Mouse (Mus musculus): ENCODE results near the gene Hist1h4d. TPM values are rescaled to one million over a fixed set of nuclear protein-coding genes. Genes with fewer than 3 reads are reported as not detected.
A peak's percentile ranks its signal among the peaks of the same experiment; 100 is the strongest.
"Not testable (repeated sequence)": the region's sequence is repeated elsewhere in the genome, so short reads cannot be mapped to it uniquely, and the experiment has no call there.

Gene Hist1h4d
- total and polyA plus RNA-seq, 3 experiments, result 11.7 to 1,889 TPM; not detected in 1

- DNase-seq (ENCODE audit: low read depth, low spot score), result peak; percentile 95
- Histone ChIP-seq H3K4me3 (ENCODE audit: control insufficient read depth in 1 of 2, insufficient read depth in 1 of 2, low read depth in 2 of 2, low read length in 2 of 2) (peak within 1 kb of the TSS; percentile 14 to 47), H3K4me1 (ENCODE audit: control insufficient read depth in 1 of 2, insufficient read depth in 2 of 2, low read length in 2 of 2) (peaks cover 0 to 2% of the 10 kb centered on the region in 2 experiments; a peak in 1 of 4 replicates), H3K9ac (ENCODE audit: control insufficient read depth, low read depth, low read length, poor library complexity, severe bottlenecking) (peak within 1 kb of the TSS; percentile 77), H3K79me2 (ENCODE audit: control insufficient read depth, insufficient read depth, low read length, poor library complexity) (peaks cover 6% of the 10 kb centered on the region; the same call in 1 of the 2 replicates), H3K36me3 (ENCODE audit: control insufficient read depth in 1 of 2, insufficient read depth in 2 of 2, low read length in 2 of 2) (peaks cover 0 to 24% of the 10 kb centered on the region in 2 experiments; a peak in 2 of 4 replicates), H3K27ac (ENCODE audit: control insufficient read depth, low read depth, low read length) (peak within 1 kb of the TSS; percentile 98), H3K9me3 (replicated peaks; ENCODE audit: insufficient read depth, low read length) (no peaks in the 10 kb centered on the region), H3K27me3 (ENCODE audit: control insufficient read depth in 1 of 2, insufficient read depth in 2 of 2, low read length in 2 of 2) (no peaks in the 10 kb centered on the region)
- TF ChIP-seq SMC3 (IDR thresholded peaks at IDR 0.05; ENCODE audit: low read depth, low read length), result no peak
- TF ChIP-seq TCF12 (IDR thresholded peaks at IDR 0.05; ENCODE audit: low read depth, low read length), result no peak
- TF ChIP-seq TBP (IDR thresholded peaks at IDR 0.05; ENCODE audit: low read depth, low read length), result peak; percentile 99
- no peak for TF ChIP-seq USF2 (IDR thresholded peaks at IDR 0.05; ENCODE audit: borderline replicate concordance in 1 of 2, insufficient read depth in 1 of 2, low read depth in 1 of 2, low read length in 2 of 2)
- TF ChIP-seq TAL1 (IDR thresholded peaks at IDR 0.05; ENCODE audit: low read length), result no peak
- no peak for TF ChIP-seq NRF1 (IDR thresholded peaks at IDR 0.05; ENCODE audit: insufficient read depth, low read depth, low read length, poor library complexity, severe bottlenecking)
- TF ChIP-seq POLR2AphosphoS5 (IDR thresholded peaks at IDR 0.05; ENCODE audit: borderline replicate concordance, low read depth, low read length), result peak; percentile 96; the same call in 1 of the 2 replicates
- TF ChIP-seq POLR2A (IDR thresholded peaks at IDR 0.05; ENCODE audit: control insufficient read depth in 1 of 2, insufficient read depth in 1 of 2, low read depth in 1 of 2, low read length in 2 of 2, poor library complexity in 1 of 2), result peak in 1 of 2 experiments; percentile 93; a peak in 1 of 4 replicates
- no peak for TF ChIP-seq CHD2 (IDR thresholded peaks at IDR 0.05; ENCODE audit: low read length)
Observed at GRCm38 (mm10) chr13:23575271-23575851, 6.0 kb upstream of the Hist1h4d start, which contains the start of gene Hist1h3d. Hist1h3d (plus strand) TSS chr13:23575763.

GRCm38 (mm10) chr13:23575864-23576313 lies 5.5 kb upstream of the Hist1h4d start:
- Histone ChIP-seq H3K4me3 (ENCODE audit: control insufficient read depth in 1 of 2, insufficient read depth in 1 of 2, low read depth in 2 of 2, low read length in 2 of 2) (peak overlapping the region; percentile 6 to 47), H3K36me3 (ENCODE audit: control insufficient read depth in 1 of 2, insufficient read depth in 2 of 2, low read length in 2 of 2) (peaks cover 0 to 30% of the 10 kb centered on the region in 2 experiments; a peak in 2 of 4 replicates), H3K27ac (ENCODE audit: control insufficient read depth, low read depth, low read length) (peak overlapping the region; percentile 86), H3K9ac (ENCODE audit: control insufficient read depth, low read depth, low read length, poor library complexity, severe bottlenecking) (peak overlapping the region; percentile 73)
- not testable (repeated sequence) for H3K27me3 ChIP-seq (ENCODE audit: control insufficient read depth in 1 of 2, insufficient read depth in 2 of 2, low read length in 2 of 2); H3K9me3 ChIP-seq (replicated peaks; ENCODE audit: insufficient read depth, low read length); H3K79me2 ChIP-seq (ENCODE audit: control insufficient read depth, insufficient read depth, low read length, poor library complexity); H3K4me1 ChIP-seq (ENCODE audit: control insufficient read depth in 1 of 2, insufficient read depth in 2 of 2, low read length in 2 of 2)
- TF ChIP-seq POLR2AphosphoS5 (IDR thresholded peaks at IDR 0.05; ENCODE audit: borderline replicate concordance, low read depth, low read length), result peak; percentile 93; the same call in 1 of the 2 replicates
- TF ChIP-seq POLR2A (IDR thresholded peaks at IDR 0.05; ENCODE audit: control insufficient read depth in 1 of 2, insufficient read depth in 1 of 2, low read depth in 1 of 2, low read length in 2 of 2, poor library complexity in 1 of 2), result peak; percentile 94 to 97; a peak in 3 of 4 replicates
- TF ChIP-seq UBTF (IDR thresholded peaks at IDR 0.05; ENCODE audit: borderline replicate concordance, insufficient read depth, low read depth, low read length), result peak; percentile 90; the same call in 1 of the 2 replicates
- peak; percentile 75 for DNase-seq (ENCODE audit: low read depth, low spot score)

Measured in MEL (cell line).